Mouse (Mus musculus) gastrocnemius, adult 8-10 months (tissue): ENCODE results near the gene Kif1a. TPM values are rescaled to one million over a fixed set of nuclear protein-coding genes. Genes with fewer than 3 reads are reported as not detected.

ENCODE experiments used
- DNase-seq, 2 experiments: peaks; one replicate each; pipeline ENCODE4 v3.0.0; 2022; ENCODE audit warnings: low spot score in 2 of 2
- total RNA-seq, 4 experiments: library from RNA; stranded (reverse); gene quantifications; 2 replicates each; pipeline ENCODE4 v1.2.4; 2022

Kif1a gene
- total RNA-seq = 1 to 10 TPM in 2 of 4 experiments, under 1 TPM in 2; 0.63 to 2.3 (median 1.0) TPM

GRCm38 (mm10) chr1:93101571-93102061 lies at the start of gene Kif1a:
TSS of gene Kif1a (minus strand) at chr1:93101951.
- no peak for DNase-seq

DNA sequence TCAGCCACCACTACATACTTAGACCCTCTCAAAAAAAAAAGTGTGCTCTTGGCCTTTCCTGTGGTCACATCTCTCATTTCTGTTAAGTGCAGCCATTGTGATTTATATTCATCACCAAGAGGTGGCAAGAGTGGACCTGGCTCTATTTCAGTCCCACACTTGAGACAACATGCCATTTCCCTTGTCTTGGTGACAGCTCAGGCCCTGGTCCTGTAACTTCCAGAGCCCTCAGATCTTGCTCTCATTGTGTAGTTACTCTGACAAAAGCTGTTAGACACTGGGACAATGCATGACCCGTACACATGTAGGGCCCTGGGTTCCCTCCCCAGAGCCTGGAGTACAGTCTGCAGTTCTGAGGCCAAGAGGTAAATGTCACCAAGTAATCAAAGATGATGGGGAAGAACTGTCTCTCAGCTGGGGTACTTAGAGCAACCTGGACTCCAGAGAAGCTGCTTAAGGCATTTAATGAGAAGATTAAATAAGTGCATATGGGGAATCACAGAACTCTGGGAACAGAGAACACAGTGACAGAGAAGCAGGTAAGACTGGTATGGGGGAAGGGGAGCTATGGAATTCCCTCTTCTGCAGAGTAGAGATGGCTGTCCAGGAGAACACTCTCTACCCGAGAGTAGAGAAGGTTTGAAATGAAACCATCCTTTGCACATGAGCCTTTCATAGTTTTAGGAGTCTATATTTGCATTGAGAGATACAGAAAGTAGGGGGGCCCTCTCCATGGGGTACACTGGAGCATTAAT lies 49.3 kb upstream of the Kif1a start:
- no peak for DNase-seq

DNA sequence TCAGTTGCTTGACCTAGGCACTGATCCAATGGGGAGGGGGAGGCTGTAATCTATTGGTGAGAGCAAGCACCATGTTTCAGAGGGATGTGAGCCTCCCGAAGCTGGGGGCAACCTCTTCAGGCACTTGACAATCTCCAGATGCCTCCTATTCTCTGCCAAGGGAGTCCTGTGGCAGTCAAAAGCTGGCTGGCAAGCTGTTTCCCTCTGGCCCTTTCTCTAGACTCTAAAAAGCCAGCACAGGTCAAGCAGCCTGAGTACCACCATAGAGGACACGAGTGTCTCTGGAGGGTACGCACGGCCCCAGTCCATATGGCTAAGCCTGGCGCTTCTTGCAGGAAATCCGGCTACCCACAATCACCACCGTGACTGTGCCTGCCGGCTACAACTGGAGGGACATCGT lies 42.4 kb upstream of the Kif1a start:
- DNase-seq = no peak

GRCm38 (mm10) chr1:93142871-93143270 lies 41.1 kb upstream of the Kif1a start:
- DNase-seq = no peak

- DNase-seq = no peak
Observed at GRCm38 (mm10) chr1:93139713-93140112, 38.0 kb upstream of the Kif1a start.

DNA sequence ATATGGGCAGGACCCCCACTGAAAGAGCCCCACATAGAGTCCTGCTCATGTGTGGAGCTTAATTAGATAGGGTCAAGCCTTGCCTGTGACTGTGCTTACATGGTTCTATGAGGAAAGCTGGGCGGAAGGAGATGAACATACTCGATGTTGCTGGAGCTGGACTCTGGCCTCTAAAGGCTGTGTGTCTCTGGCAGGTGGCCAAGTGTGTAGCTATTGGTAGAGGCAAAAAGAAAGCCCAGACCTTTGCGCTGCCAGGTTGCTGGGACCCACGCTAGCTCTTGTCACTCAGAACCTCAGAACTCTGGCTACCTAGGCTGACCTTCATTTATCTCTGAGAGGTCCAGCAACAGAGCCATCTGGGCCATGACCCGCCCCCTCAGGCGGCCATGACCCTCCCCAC lies 36.8 kb upstream of the Kif1a start:
- no peak for DNase-seq

- DNase-seq = no peak
Observed at GRCm38 (mm10) chr1:93135036-93135526, 33.3 kb upstream of the Kif1a start, which contains the start of gene Agxt. TSS of gene Agxt (plus strand) at chr1:93135240.

DNA sequence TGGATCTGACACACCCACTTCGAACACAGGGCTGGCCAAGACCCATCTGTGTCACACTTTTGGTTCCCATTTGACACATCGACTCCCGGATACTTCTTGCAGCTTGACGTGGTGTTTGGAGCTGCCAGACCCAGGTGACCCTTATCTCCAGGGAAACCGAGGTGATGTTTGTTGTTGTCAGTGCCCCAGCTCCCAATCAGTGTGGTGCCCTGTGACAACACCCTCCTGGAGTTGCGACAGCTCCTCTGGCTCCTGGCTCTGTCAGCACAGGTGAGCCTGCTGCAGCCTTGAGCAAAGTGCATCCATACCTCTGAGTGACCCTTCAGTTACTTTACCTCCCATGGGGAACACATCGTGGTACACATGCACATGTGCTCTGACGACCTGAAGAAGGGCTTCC lies 30.9 kb upstream of the Kif1a start:
- DNase-seq = no peak

- DNase-seq = no peak
Observed at GRCm38 (mm10) chr1:93130242-93130983, 28.7 kb upstream of the Kif1a start.

DNA sequence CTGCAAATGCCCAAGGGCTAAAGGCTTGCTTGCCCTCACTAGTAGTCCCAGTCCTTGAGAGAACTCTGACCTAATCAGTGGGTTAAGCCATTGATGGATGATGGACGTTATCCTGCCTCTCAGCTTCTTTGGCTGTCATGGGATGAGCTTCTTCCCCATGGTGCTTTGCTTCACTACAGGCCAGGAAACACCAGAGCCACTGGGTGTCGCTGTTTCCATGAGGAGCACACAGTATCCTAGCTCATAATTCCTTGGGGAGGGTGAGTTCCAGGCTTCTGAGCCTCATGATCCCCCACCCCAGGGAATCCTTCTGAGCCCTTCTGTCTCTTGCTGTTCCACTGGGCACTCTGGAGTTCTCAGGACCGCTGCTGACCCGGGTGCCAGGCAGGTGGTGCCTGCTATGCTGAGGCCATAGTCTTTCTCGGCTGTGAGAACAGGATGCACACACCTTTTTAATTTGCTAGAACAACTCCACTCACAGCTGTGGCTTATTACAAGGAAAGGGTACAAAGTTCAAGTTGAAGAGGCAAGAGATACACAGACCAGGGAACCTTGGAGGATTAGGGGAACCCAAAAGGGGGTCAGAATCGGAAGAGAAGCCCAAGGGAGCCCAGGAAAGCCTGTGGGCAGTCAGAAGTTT lies 27.1 kb upstream of the Kif1a start:
- DNase-seq = no peak

GRCm38 (mm10) chr1:93128209-93128608 lies 26.5 kb upstream of the Kif1a start:
- DNase-seq = no peak

DNA sequence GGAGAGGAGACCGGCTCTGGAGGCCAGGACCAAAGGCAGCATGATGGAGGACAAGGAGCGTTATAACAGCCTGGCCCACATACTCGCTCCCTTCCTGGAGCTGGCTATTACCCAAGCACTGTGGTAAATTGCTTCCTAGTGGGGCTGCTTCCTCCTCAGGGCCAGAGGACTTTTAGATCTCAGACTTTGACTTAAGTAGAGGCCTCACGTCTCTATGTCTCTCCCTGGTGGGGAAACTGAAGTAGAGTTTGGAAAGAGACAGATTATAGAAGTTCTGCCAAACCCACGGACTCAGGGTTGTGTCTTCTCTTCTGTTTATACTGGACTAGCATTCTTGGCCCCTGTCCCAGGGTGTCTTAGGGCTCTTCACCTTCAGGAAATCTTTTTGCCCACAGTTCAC lies 23.5 kb upstream of the Kif1a start:
- DNase-seq = no peak

DNA sequence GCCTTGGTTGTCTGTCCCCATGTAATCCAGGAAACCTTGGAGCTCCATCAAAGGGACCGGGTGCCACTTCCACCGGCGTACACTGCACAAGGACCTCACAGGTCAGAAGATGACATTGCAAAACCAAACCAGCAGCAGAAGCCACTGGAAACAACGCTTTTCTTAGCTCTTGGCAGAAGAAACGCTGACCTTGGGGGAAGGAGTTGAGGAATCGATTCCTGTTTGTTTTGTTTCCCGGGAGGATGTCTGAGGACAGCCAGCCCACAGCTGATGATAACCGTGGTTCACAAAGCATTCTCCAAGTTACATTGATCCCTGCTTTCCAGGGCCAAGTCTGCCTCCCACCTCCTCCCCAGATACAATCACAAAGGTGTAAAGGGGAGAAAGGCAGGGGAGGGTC lies 22.3 kb upstream of the Kif1a start:
- DNase-seq = no peak

GRCm38 (mm10) chr1:93123179-93123854 lies 21.6 kb upstream of the Kif1a start:
- DNase-seq = no peak

DNA sequence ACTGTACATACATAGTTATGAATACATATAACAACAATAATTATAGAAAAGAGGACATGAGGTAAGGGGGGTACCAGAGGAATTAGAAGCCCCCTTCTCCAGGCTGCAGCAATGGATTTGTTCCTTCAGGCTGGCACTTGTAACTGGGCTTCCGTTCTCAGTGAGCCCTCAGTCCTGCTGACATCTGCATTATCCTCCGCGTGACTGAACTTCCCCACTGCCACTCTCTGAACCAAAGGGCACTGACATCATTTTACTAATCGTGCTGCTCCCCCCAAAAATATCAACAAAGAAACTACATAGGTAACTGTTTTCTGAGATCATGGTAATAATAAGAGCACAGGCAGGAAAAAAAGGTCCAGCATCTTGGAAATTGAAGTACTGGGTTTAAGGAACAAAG lies 17.1 kb upstream of the Kif1a start:
- no peak for DNase-seq

DNA sequence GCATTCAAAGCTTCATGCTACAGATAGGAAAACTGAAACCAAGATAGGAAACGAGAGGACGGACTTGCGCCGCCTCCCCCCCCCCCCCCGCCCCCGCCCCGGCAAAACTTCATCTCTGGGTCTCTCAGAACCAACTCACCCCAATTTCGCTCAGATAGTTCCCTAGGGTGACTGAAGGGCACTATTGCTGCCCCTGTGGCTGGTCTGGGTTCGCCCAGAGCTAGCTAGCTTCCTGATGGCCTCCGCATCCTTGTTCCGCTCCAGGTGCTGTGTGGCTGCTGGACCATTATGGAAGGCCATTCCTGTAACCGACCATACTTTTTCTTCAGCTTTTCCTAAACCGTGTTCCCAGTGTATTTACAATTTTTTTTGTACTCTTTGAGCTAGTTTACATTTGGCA lies 13.7 kb upstream of the Kif1a start:
- no peak for DNase-seq

GRCm38 (mm10) chr1:93114713-93115463 lies 13.1 kb upstream of the Kif1a start:
- no peak for DNase-seq

- no peak for DNase-seq
Observed at GRCm38 (mm10) chr1:93102700-93103099, 949 bp upstream of the Kif1a start.

DNA sequence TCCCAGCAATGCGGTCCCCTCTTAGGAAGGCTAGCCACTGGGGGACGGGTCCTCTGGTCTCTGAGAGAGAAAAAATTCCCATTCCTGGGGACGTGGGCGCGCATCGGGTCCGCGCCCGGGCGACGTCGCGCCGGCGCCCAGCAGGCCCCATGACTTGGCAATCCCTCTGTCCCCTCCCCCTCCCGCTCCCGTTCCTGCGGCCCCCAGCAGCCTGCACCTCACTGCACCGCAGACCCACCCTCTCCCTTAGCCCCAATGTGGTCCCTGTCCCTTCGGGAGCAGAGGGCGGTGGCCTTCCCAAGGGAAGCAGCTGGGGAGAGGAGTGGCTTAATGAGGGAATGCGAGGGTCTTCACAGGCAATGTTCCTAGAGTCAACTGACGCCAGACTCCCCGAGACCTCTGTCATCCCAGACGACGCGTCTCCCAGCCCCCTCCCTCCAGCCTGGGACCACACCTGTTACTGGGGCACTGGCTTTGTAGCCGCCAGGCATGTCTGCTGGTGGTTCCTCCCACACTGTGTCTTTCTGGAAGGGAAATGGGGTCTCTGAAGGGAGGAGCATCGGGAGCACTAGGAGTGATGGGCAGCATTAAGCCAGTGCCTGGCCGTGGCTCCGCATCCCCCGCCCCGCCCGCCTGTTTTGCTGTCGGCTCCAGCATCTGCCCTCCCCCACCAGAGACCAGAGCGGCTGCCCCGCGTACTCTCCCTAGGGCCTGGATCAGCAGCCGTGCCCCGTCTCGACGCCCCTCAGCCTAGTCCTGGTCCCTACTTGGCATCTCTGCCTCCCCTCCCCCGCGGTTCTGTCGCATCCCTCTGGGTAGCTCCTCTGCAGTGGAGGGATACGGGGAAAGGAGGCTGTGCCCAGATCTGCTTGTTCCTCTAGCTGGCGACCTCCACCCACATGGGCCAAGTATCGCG lies 917 bp downstream of the Kif1a start:
- no peak for DNase-seq

GRCm38 (mm10) chr1:93100243-93100575 lies 1.5 kb downstream of the Kif1a start:
- DNase-seq = no peak
